Mouse (Mus musculus): ENCODE data around the gene Rhd. TPM values are rescaled to one million over a fixed set of nuclear protein-coding genes. Genes with fewer than 3 reads are reported as not detected.

The Rhd gene
- polyA plus RNA-seq, 1 experiment from 2014 or later, result 23.5 TPM

- H3K4me1 ChIP-seq (ENCODE audit: control insufficient read depth, insufficient read depth, low read length), result peaks cover 5% of the 10 kb centered on the region; the same call in 1 of the 2 replicates
- no peak overlapping the region for H3K4me2 ChIP-seq (ENCODE audit: low read depth, low read length)
- no peak overlapping the region for H3K9ac ChIP-seq (ENCODE audit: low read length)
- no peaks in the 10 kb centered on the region for H3K27me3 ChIP-seq (ENCODE audit: control insufficient read depth, insufficient read depth, low read length)
- WGBS, result 75% methylated on average over 9 of the region's 9 CpGs
- H3K4me3 ChIP-seq (replicated peaks; ENCODE audit: low read length), result no peak overlapping the region
- no peaks in the 10 kb centered on the region for H3K9me3 ChIP-seq (replicated peaks; ENCODE audit: control insufficient read depth, low read length)
- no peaks in the 10 kb centered on the region for H3K36me3 ChIP-seq (ENCODE audit: control insufficient read depth, insufficient read depth, low read length)
- H3K27ac ChIP-seq (ENCODE audit: low read length), result no peak overlapping the region
- ATAC-seq (ENCODE audit: insufficient read depth, low FRiP score), result no peak
Observed at GRCm38 (mm10) chr4:134876171-134876570, 11.8 kb downstream of the Rhd start.

GRCm38 (mm10) chr4:134879410-134879981, 15.2 kb downstream of the Rhd start:
- no peak for ATAC-seq (ENCODE audit: insufficient read depth, low FRiP score)
- Histone ChIP-seq H3K4me3 (replicated peaks; ENCODE audit: low read length) (peak overlapping the region; percentile 41), H3K9ac (ENCODE audit: low read length) (peak overlapping the region; percentile 4), H3K4me1 (ENCODE audit: control insufficient read depth, insufficient read depth, low read length) (peaks cover 5% of the 10 kb centered on the region; the same call in 1 of the 2 replicates), H3K27me3 (ENCODE audit: control insufficient read depth, insufficient read depth, low read length) (no peaks in the 10 kb centered on the region), H3K27ac (ENCODE audit: low read length) (no peak overlapping the region), H3K36me3 (ENCODE audit: control insufficient read depth, insufficient read depth, low read length) (no peaks in the 10 kb centered on the region), H3K4me2 (ENCODE audit: low read depth, low read length) (peak overlapping the region; percentile 70), H3K9me3 (replicated peaks; ENCODE audit: control insufficient read depth, low read length) (no peaks in the 10 kb centered on the region)
- 4% methylated on average over 17 of the region's 17 CpGs for WGBS

- no peaks in the 10 kb centered on the region for H3K27me3 ChIP-seq (ENCODE audit: control insufficient read depth, insufficient read depth, low read length)
- ATAC-seq (ENCODE audit: insufficient read depth, low FRiP score), result no peak
- H3K4me3 ChIP-seq (replicated peaks; ENCODE audit: low read length), result no peak overlapping the region
- H3K4me1 ChIP-seq (ENCODE audit: control insufficient read depth, insufficient read depth, low read length), result peaks cover 5% of the 10 kb centered on the region; the same call in 1 of the 2 replicates
- H3K36me3 ChIP-seq (ENCODE audit: control insufficient read depth, insufficient read depth, low read length), result no peaks in the 10 kb centered on the region
- H3K27ac ChIP-seq (ENCODE audit: low read length), result no peak overlapping the region
- WGBS, result 44% methylated on average over 6 of the region's 6 CpGs
- peak overlapping the region; percentile 70 for H3K4me2 ChIP-seq (ENCODE audit: low read depth, low read length)
- no peaks in the 10 kb centered on the region for H3K9me3 ChIP-seq (replicated peaks; ENCODE audit: control insufficient read depth, low read length)
- 0 out of 2 replicates have a peak overlapping the region, but pooled peaks have one; percentile 4 for H3K9ac ChIP-seq (ENCODE audit: low read length)
Observed at GRCm38 (mm10) chr4:134880041-134880440, 15.7 kb downstream of the Rhd start.

GRCm38 (mm10) chr4:134883266-134883665, 18.9 kb downstream of the Rhd start:
- no peaks in the 10 kb centered on the region for H3K27me3 ChIP-seq (ENCODE audit: control insufficient read depth, insufficient read depth, low read length)
- ATAC-seq (ENCODE audit: insufficient read depth, low FRiP score), result no peak
- no peak overlapping the region for H3K27ac ChIP-seq (ENCODE audit: low read length)
- H3K4me2 ChIP-seq (ENCODE audit: low read depth, low read length), result no peak overlapping the region
- H3K9me3 ChIP-seq (replicated peaks; ENCODE audit: control insufficient read depth, low read length), result no peaks in the 10 kb centered on the region
- H3K36me3 ChIP-seq (ENCODE audit: control insufficient read depth, insufficient read depth, low read length), result no peaks in the 10 kb centered on the region
- H3K9ac ChIP-seq (ENCODE audit: low read length), result no peak overlapping the region
- H3K4me3 ChIP-seq (replicated peaks; ENCODE audit: low read length), result no peak overlapping the region
- 31% methylated on average over 7 of the region's 7 CpGs for WGBS
- peaks cover 5% of the 10 kb centered on the region; the same call in 1 of the 2 replicates for H3K4me1 ChIP-seq (ENCODE audit: control insufficient read depth, insufficient read depth, low read length)

GRCm38 (mm10) chr4:134883808-134884207, 19.5 kb downstream of the Rhd start:
- H3K36me3 ChIP-seq (ENCODE audit: control insufficient read depth, insufficient read depth, low read length), result no peaks in the 10 kb centered on the region
- WGBS, result 79% methylated on average over 10 of the region's 10 CpGs

GRCm38 (mm10) chr4:134884364-134884763, 20.0 kb downstream of the Rhd start:
- ATAC-seq (ENCODE audit: insufficient read depth, low FRiP score), result no peak
- H3K9ac ChIP-seq (ENCODE audit: low read length), result no peak overlapping the region
- no peaks in the 10 kb centered on the region for H3K9me3 ChIP-seq (replicated peaks; ENCODE audit: control insufficient read depth, low read length)
- no peak overlapping the region for H3K4me2 ChIP-seq (ENCODE audit: low read depth, low read length)
- 0 out of 2 replicates have a peak, but pooled peaks cover 2% of the 10 kb centered on the region for H3K4me1 ChIP-seq (ENCODE audit: control insufficient read depth, insufficient read depth, low read length)
- H3K4me3 ChIP-seq (replicated peaks; ENCODE audit: low read length), result no peak overlapping the region
- H3K27ac ChIP-seq (ENCODE audit: low read length), result no peak overlapping the region
- H3K27me3 ChIP-seq (ENCODE audit: control insufficient read depth, insufficient read depth, low read length), result no peaks in the 10 kb centered on the region
- 93% methylated on average over 4 of the region's 4 CpGs for WGBS
- H3K36me3 ChIP-seq (ENCODE audit: control insufficient read depth, insufficient read depth, low read length), result no peaks in the 10 kb centered on the region

More at GRCm38 (mm10) chr4:134883808-134884207, 19.5 kb downstream of the Rhd start:
- H3K9ac ChIP-seq (ENCODE audit: low read length), result no peak overlapping the region
- no peaks in the 10 kb centered on the region for H3K27me3 ChIP-seq (ENCODE audit: control insufficient read depth, insufficient read depth, low read length)
- ATAC-seq (ENCODE audit: insufficient read depth, low FRiP score), result no peak
- no peak overlapping the region for H3K4me2 ChIP-seq (ENCODE audit: low read depth, low read length)
- no peak overlapping the region for H3K27ac ChIP-seq (ENCODE audit: low read length)
- no peaks in the 10 kb centered on the region for H3K9me3 ChIP-seq (replicated peaks; ENCODE audit: control insufficient read depth, low read length)
- no peak overlapping the region for H3K4me3 ChIP-seq (replicated peaks; ENCODE audit: low read length)
- peaks cover 5% of the 10 kb centered on the region; the same call in 1 of the 2 replicates for H3K4me1 ChIP-seq (ENCODE audit: control insufficient read depth, insufficient read depth, low read length)

- H3K4me1 ChIP-seq (ENCODE audit: control insufficient read depth, insufficient read depth, low read length), result no peaks in the 10 kb centered on the region
- H3K27ac ChIP-seq (ENCODE audit: low read length), result no peak overlapping the region
- ATAC-seq (ENCODE audit: insufficient read depth, low FRiP score), result no peak
- WGBS, result 80% methylated on average over 6 of the region's 6 CpGs
- 0 out of 2 replicates have a peak, but pooled peaks cover 8% of the 10 kb centered on the region for H3K36me3 ChIP-seq (ENCODE audit: control insufficient read depth, insufficient read depth, low read length)
- no peak overlapping the region for H3K4me3 ChIP-seq (replicated peaks; ENCODE audit: low read length)
- no peak overlapping the region for H3K9ac ChIP-seq (ENCODE audit: low read length)
- no peaks in the 10 kb centered on the region for H3K9me3 ChIP-seq (replicated peaks; ENCODE audit: control insufficient read depth, low read length)
- no peak overlapping the region for H3K4me2 ChIP-seq (ENCODE audit: low read depth, low read length)
- no peaks in the 10 kb centered on the region for H3K27me3 ChIP-seq (ENCODE audit: control insufficient read depth, insufficient read depth, low read length)
Observed at GRCm38 (mm10) chr4:134892096-134892495, 27.8 kb downstream of the Rhd start.

- Histone ChIP-seq H3K4me1 (ENCODE audit: control insufficient read depth, insufficient read depth, low read length) (no peaks in the 10 kb centered on the region), H3K4me3 (replicated peaks; ENCODE audit: low read length) (no peak overlapping the region), H3K9ac (ENCODE audit: low read length) (no peak overlapping the region), H3K27ac (ENCODE audit: low read length) (no peak overlapping the region), H3K36me3 (ENCODE audit: control insufficient read depth, insufficient read depth, low read length) (peaks cover 10% of the 10 kb centered on the region; the same call in 1 of the 2 replicates), H3K9me3 (replicated peaks; ENCODE audit: control insufficient read depth, low read length) (no peaks in the 10 kb centered on the region), H3K4me2 (ENCODE audit: low read depth, low read length) (no peak overlapping the region), H3K27me3 (ENCODE audit: control insufficient read depth, insufficient read depth, low read length) (no peaks in the 10 kb centered on the region)
- WGBS, result 78% methylated on average over 6 of the region's 6 CpGs
- no peak for ATAC-seq (ENCODE audit: insufficient read depth, low FRiP score)
Observed at GRCm38 (mm10) chr4:134897256-134897655, 32.9 kb downstream of the Rhd start.

- WGBS, result 90% methylated on average over 8 of the region's 8 CpGs
- no peaks in the 10 kb centered on the region for H3K4me1 ChIP-seq (ENCODE audit: control insufficient read depth, insufficient read depth, low read length)
- H3K9me3 ChIP-seq (replicated peaks; ENCODE audit: control insufficient read depth, low read length), result no peaks in the 10 kb centered on the region
- ATAC-seq (ENCODE audit: insufficient read depth, low FRiP score), result no peak
- H3K27ac ChIP-seq (ENCODE audit: low read length), result no peak overlapping the region
- H3K4me2 ChIP-seq (ENCODE audit: low read depth, low read length), result no peak overlapping the region
- peaks cover 17% of the 10 kb centered on the region; the same call in 1 of the 2 replicates for H3K36me3 ChIP-seq (ENCODE audit: control insufficient read depth, insufficient read depth, low read length)
- no peak overlapping the region for H3K4me3 ChIP-seq (replicated peaks; ENCODE audit: low read length)
- H3K27me3 ChIP-seq (ENCODE audit: control insufficient read depth, insufficient read depth, low read length), result no peaks in the 10 kb centered on the region
- no peak overlapping the region for H3K9ac ChIP-seq (ENCODE audit: low read length)
Observed at GRCm38 (mm10) chr4:134901126-134901525, 36.8 kb downstream of the Rhd start.
